Mouse (Mus musculus): ENCODE results near the gene Senp3.
A peak's percentile ranks its signal among the peaks of the same experiment; 100 is the strongest.
"Not testable (repeated sequence)": the region's sequence is repeated elsewhere in the genome, so short reads cannot be mapped to it uniquely, and the experiment has no call there.

Gene Senp3

GRCm38 (mm10) chr11:69681314-69682208 lies at the start of gene Senp3:
Gene Senp3 (minus strand): TSS chr11:69682084.
- peak; percentile 89 to 96 for DNase-seq (ENCODE audit: low spot score in 2 of 2)

- DNase-seq (ENCODE audit: low spot score in 2 of 2) = not testable (repeated sequence)
These were observed 49.5 kb upstream of the Senp3 start for GRCm38 (mm10) chr11:69731408-69731807.

GRCm38 (mm10) chr11:69729063-69729462 lies 47.2 kb upstream of the Senp3 start:
- peak; percentile 50 to 72 for DNase-seq (ENCODE audit: low spot score in 2 of 2)

- no peak for DNase-seq (ENCODE audit: low spot score in 2 of 2)
These were observed 44.1 kb upstream of the Senp3 start for GRCm38 (mm10) chr11:69725951-69726350.

- DNase-seq (ENCODE audit: low spot score in 2 of 2) = no peak
These were observed 41.2 kb upstream of the Senp3 start for GRCm38 (mm10) chr11:69723074-69723473.

GRCm38 (mm10) chr11:69720852-69721251 lies 39.0 kb upstream of the Senp3 start:
- no peak for DNase-seq (ENCODE audit: low spot score in 2 of 2)

GRCm38 (mm10) chr11:69719423-69719822 lies 37.5 kb upstream of the Senp3 start:
- no peak for DNase-seq (ENCODE audit: low spot score in 2 of 2)

GRCm38 (mm10) chr11:69718661-69719060 lies 36.8 kb upstream of the Senp3 start:
- DNase-seq (ENCODE audit: low spot score in 2 of 2) = no peak

GRCm38 (mm10) chr11:69716953-69717352 lies 35.1 kb upstream of the Senp3 start:
- DNase-seq (ENCODE audit: low spot score in 2 of 2) = no peak

GRCm38 (mm10) chr11:69715929-69716328 lies 34.0 kb upstream of the Senp3 start:
- no peak for DNase-seq (ENCODE audit: low spot score in 2 of 2)

- DNase-seq (ENCODE audit: low spot score in 2 of 2) = peak in 1 of 2 experiments; percentile 18
These were observed 33.6 kb upstream of the Senp3 start for GRCm38 (mm10) chr11:69715482-69715881.

- no peak for DNase-seq (ENCODE audit: low spot score in 2 of 2)
These were observed 32.9 kb upstream of the Senp3 start for GRCm38 (mm10) chr11:69714636-69715329.

GRCm38 (mm10) chr11:69712954-69713672 lies 31.2 kb upstream of the Senp3 start:
- no peak for DNase-seq (ENCODE audit: low spot score in 2 of 2)

- DNase-seq (ENCODE audit: low spot score in 2 of 2) = no peak
These were observed 29.2 kb upstream of the Senp3 start for GRCm38 (mm10) chr11:69711082-69711481.

- DNase-seq (ENCODE audit: low spot score in 2 of 2) = no peak
These were observed 28.6 kb upstream of the Senp3 start for GRCm38 (mm10) chr11:69710470-69710869.

- DNase-seq (ENCODE audit: low spot score in 2 of 2) = no peak
These were observed 27.9 kb upstream of the Senp3 start for GRCm38 (mm10) chr11:69709554-69710446.

GRCm38 (mm10) chr11:69708614-69709265 lies 26.9 kb upstream of the Senp3 start:
- DNase-seq (ENCODE audit: low spot score in 2 of 2) = no peak

GRCm38 (mm10) chr11:69707873-69708381 lies 26.0 kb upstream of the Senp3 start:
- DNase-seq (ENCODE audit: low spot score in 2 of 2) = no peak

- no peak for DNase-seq (ENCODE audit: low spot score in 2 of 2)
These were observed 25.6 kb upstream of the Senp3 start for GRCm38 (mm10) chr11:69707480-69707847.

- DNase-seq (ENCODE audit: low spot score in 2 of 2) = no peak
These were observed 25.0 kb upstream of the Senp3 start for GRCm38 (mm10) chr11:69706775-69707479.
